Mouse (Mus musculus) liver (tissue): Measurements from ENCODE around the gene Angptl4.

ENCODE experiments used
- DNase-seq: peaks from one replicate; pipeline ENCODE4 v3.0.0-alpha.2; 2020; ENCODE audit warnings: mixed read lengths

Gene Angptl4

DNA sequence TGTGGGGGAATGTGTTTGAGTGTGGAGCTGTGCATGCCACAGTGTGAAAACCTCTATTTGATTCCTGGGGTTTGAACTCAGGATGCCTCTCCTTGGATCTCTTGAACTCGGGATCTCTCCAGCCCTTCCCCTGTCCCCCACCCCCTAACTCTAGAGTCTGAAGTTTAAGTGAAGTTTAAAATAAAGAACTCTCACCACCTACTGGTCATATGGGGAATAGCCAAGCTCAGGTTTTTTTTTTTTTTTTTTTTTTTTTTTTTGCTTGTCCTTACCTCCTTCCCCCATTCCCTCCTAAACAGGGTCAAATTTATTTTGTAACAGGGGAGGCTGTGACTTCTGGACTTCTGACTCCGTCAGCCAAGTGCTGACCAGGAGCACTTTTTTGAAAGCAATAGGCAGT is 20.6 kb upstream of the Angptl4 start:
- no peak for DNase-seq

DNA sequence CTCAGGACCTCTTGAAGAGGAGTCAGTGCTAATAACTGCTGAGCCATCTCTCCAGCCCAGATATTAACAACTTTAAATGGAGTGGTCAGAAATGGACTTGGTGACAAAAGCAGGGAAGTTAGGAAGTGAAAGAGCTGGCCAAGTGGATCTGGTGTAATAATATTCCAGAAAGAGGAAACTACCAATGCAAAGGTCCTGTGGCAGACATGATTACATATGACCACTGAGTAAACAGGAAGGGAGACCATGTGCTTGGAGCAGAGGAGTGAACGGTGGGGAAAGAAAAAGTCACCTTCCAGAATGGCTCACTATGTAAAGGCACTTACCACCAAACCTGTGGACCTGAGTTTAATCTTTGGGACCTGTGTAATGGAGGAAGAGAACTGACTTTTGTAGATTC is 17.6 kb upstream of the Angptl4 start:
- no peak for DNase-seq

DNA sequence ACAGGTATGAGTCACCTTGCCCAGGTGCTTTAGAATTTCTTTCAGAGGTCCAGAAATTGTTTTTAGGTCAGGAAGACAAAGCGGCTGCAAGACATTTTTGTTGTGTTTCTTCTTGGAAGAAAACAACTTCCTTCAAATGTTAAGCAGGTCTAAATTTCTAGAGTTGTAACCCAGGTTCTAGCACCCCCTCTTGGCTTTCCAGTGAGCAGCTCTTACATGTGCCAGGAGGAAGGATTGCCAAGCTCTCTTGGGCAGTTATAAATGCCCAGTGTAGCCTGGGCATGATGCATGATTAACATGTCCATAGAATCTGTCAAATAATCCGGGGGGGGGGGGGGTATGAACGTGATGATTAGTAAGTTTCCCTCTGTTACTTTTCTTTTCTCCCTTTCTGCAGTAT is 16.7 kb upstream of the Angptl4 start:
- no peak for DNase-seq

DNA sequence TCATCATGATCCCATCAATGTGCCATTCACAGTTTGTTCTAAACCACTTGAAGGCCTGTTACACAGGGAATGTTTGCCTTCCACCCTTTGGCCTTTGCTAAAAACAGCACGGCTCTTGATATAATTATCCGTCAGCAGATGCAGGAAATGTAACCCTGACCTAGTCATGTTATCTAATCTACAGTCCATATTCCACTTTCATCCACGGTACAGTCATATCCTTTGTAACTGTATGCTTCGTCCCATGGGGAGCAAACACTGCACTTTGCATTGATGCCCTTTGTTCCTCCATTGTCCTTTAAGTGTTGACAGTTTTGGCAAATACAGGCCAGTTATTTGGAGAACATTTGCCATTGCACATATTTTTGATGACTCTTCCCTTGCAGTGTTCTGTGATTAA is 7.1 kb upstream of the Angptl4 start:
- no peak for DNase-seq

DNA sequence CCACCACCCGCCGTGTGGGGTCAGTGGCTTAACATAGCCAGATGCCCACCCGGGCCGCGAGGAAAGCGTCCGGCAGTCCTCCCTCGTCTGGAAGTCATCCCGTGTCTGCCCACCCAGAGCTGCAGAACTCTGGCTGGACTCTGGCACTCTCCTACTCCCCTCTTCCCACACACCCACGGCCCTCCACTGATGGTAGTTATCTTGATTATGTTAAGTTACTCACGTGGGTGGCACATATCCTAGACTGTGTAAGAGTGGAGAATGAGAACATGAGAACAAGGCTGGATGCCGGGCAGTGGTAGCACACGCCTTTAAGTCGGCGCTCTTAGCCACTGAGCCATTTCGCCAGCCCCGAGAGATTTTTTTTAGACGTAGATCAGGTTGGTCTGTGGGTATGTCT is 4.7 kb upstream of the Angptl4 start:
- DNase-seq, result no peak

DNA sequence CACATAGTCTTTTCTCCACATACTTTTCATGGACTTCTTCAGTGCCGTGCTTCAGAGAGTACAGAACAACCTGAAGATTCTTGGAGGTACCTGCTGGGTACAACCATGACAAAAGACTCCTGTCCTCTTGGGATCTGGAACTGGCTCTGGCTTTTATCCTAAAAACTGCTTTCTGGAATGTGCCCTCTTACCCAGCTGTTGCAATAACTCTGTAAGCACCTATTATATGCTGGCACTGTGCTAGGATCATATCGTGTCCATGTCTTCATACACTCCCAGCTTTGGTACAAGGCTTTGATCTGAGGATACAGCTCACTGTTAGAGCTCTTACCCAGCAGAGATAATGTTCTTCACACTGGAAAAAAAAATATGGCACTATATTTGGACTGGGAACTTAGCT is 3.3 kb upstream of the Angptl4 start:
- DNase-seq, result no peak

DNA sequence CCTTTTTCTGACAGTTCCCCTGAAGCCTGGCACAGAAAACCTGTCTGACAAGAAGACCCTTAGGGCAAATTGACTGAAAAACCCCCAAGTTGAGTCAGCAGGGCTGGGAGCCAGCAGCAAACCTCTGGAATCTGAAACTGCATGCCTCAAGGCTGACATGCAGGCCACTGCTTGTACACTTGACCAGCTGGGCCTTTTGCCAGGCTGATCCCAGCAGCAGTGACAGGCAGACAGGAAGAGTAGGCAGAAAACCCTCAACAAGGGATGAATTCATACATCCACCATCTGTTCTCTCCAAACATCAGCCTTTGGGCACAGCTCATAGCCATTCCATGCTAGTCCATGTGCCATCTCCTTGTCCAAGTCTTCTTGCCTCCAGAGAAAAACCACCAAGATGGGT is 1.8 kb upstream of the Angptl4 start:
- DNase-seq, result no peak

DNA sequence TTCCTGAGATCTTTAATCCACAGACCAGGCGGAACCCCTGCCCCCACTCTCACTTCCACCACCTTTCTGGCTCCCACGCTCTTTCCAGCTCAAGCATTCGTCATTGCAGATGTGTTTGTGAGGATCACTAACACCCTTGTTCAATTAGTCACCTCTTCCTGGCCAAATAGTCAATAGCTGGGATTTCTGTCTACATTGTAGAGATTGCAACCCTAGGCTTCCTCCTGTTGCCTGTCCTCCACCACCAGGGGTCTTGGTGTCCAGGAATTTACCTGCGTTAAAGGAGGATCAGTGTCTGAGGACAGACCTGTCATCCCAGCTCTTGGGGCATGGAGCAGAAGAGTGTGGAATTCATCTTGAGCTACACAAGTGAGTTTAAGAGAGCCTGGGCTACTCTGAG is 437 bp upstream of the Angptl4 start:
- no peak for DNase-seq

DNA sequence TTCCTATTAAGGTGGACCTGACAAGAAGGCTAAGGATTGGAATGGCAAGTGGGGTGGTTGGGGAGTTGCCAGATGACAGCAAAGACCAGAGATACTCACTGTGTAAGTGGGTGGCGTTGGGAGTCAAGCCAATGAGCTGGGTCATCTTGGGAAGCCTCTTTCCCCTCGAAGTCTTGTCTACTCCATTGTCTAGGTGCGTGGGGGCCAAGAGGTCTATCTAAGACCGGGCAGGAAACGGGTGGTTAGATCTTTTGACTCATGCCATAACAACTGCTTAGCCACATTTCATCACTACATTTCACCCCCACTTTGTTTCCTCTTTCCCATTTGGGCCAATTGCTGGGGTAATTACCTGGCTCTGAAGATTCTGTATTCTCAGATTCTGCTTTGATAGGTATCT is 1.2 kb downstream of the Angptl4 start:
- no peak for DNase-seq

DNA sequence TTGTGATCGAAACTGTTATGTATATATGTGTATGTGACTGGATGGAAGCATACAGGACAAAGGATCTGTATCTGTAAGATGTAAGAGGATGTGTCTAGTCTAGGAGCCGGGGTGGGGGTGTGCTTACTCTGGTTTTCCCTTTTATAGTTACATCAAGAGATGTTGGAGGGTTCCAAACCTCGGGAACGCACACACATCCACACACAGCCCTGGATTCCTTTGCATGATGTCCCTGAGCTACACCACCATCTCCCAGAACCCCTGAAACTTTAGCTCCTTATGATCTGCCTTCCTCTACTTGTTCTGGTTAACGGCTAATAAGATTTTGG is 1.7 kb downstream of the Angptl4 start:
- DNase-seq, result no peak

DNA sequence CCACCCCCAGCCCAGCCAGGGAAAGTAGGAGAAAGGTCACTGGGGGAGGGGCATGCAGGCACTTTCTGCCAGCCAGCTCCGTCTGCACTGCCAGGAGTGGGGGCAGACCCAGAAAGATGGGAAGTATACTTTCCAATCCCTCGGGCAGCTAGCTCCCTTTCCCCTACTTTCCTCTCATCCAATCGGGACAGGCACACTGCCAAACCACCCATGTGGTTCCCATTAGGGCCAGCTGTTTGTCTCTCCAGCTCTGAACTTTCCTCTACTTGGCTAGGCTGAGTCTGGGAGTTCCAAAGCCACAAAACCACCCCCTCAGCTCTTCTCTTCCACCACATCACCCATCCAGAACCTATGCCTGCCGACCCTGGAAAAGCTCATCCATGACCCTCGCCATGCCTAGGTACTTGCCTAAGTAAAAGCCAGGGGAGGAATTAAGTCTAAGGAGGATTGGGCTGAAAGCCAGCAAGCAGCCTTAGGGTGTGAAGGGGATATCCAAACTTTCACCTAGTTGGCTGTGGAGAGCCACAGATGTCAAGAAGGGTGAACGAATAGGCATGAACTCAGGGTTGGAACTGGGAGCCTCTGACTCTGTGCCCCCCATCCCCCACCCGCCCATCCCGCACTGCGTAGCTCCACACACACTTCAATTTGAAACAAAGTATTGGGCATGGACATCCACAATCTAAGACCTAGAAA is 2.2 kb downstream of the Angptl4 start:
- peak; percentile 57 for DNase-seq

DNA sequence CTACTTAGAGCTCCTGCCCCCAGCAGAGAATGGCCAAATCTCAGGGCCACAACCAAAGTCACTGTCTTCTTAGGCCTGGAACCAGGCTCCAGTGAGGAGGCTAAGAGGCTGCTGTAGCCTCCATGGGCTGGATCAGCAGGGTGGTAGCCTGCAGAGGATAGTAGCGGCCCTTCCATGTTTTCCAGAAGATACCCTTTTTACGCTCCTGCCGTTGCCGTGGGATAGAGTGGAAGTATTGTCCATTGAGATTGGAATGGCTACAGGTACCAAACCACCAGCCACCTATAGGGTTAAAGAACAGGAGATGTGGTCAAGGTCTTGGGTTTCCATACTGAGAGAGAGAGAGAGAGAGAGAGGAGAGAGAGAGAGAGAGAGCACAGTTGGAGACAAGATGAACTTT is 6.3 kb downstream of the Angptl4 start:
- no peak for DNase-seq

DNA sequence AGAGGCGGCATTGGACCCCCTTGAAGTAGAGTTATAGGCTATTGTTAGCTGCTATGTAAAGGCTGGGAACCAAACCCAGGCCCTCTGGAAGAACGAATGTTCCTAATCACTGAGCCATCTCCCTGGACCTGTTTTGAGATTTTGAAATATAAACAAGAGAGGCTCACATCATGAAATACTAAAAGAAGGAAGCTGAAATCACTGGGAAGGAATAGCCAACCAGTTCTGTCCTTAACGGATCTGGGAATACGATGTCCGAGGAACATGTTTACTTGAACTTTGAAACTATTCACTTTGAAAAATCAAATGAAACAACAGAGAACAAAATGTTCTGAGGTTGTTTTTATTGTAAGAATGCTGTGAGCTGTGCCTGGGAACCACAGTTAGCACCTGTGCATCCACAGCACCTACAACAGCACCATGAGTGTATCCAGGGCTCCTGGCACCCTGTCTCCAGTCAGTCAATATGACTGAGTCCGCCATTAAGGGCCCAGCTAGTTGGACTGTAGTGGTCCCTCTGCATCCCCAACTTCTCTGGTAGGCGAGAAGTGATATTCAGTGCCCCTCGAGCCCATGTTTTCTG is 7.0 kb downstream of the Angptl4 start:
- DNase-seq, result no peak

DNA sequence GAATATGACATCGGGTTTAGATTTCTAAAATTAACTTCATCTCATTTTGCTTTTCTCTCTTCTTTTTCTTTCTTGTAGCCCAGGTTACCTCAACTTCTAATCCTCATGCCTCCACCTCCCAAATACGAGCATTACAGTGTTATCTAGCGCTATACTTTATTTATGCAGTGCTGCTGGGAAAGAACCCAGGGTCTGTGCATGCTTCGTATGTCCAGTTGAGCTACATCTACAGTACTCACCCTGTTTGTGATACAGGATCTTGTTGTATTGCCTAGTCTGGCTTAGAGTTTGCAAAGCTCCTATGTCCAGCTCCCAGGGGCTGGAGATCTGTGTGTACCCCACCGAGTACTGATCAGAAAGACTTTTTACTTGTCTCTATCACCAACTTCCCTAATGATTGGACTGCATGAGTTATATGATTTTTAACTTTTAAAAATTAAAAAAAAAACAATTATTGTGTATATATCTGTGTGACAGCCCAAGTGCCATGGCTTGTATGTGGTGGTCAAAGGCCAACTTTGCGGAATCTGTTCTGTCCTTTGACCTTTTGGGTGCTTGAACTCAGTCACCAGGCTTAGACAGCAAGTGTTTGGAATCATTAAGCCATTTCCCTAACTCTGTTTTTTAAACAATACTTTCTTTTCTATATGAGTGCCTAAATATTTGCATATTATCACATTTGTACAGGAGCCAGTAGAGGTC is 7.6 kb downstream of the Angptl4 start:
- no peak for DNase-seq

DNA sequence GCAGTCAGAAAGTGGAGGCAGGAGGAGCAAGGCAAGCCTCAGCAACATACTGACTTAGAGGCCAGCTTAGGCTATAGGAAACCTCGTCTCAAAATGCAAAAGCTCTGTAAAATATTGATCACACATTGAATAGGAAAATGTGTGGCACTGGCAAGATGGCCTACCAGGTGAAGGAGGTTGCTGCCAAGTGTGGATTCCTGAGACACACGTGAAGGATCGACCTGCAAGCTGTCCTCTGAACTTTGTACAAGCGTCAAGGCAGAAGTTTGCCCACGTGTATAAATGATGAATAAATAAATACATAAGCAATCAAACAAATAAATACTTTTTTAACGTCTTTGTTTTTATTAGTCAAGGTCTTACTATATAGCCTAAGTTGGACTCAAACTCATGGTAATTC is 8.2 kb downstream of the Angptl4 start:
- DNase-seq, result no peak

DNA sequence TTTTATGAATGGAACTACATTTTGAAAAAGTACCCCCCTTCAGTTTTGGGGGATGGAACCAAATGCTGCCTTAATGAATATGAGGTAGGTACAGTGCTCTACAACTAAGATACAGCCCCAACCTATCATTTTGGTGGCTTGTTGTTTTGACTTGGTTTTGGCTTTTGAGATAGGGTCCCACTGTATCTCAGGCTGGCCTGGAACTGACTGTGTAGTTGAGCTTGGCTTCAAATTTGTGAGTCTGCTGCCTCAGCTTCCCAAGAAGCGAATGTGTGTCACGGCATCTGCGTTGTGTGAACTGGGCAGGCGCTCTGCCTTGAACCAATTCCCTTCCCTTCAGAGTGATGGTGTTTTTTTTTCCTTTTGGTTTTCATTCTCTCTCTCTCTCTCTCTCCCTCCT is 10.0 kb downstream of the Angptl4 start:
- DNase-seq, result no peak

DNA sequence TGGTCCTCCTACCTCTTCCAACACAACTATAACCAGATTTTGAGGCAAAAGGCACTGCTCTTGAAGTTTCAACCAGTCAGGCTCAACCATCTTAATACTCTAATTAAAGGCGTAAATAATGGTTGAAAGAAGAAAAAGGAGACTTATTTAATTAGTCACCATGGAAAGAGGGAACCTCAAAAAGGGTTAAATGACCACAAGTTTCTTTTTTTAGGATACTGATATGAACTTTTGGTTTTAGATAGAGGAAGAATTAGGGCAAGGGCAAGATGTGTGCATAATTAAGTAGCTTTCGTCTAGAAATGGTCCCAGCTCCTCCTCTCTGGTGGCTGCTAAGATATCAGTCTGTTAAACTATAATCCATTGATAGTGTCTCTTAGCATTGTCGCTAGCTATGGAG is 15.2 kb downstream of the Angptl4 start:
- DNase-seq, result no peak

DNA sequence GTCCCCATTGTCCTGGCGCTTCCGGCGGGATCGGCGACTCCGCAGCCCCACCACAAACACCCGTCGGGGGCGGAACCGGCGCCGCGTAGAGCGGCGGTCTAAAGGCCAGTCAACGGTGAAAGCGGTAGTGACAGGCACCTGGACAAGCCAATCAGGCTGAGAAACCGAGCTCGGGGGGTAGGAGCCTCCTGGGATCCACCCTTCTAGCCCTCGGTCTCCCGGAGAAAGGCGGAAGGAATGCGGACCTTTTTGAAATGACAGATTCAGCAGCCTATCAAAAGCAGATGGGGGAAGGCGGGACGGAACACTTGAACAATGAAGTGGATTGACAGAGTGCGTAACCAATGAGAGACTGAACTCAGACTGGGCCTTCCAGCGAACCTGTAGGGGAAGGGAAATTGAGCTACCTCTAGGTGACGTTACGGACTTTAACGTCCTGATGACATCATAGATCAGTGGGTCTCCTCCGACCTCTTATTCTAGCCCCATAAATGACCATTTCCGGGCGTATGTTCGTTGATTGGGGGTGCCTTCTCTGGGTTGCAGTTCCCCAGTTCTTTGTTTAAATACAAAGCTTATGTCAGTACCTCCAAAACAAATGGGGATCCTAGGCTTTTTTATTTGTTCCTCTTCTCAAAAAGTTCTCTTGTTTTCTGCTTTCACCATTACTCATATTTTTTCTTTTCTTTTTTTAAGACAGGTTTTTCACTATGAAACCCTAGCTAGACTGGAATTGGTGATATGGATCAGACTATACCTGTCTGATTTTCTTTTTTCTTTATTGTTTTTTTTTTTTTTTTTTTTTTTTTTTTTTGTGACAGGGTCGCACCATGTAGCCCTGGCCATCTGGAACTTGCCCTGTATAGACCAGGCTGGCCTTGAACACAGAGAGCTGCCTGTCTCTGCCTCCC is 21.1 kb downstream of the Angptl4 start, which contains the start of gene Rab11b:
Gene Rab11b, minus strand, starts transcription at position 276 of the 911 bp plus-strand sequence.
- peak; percentile 99 for DNase-seq

DNA sequence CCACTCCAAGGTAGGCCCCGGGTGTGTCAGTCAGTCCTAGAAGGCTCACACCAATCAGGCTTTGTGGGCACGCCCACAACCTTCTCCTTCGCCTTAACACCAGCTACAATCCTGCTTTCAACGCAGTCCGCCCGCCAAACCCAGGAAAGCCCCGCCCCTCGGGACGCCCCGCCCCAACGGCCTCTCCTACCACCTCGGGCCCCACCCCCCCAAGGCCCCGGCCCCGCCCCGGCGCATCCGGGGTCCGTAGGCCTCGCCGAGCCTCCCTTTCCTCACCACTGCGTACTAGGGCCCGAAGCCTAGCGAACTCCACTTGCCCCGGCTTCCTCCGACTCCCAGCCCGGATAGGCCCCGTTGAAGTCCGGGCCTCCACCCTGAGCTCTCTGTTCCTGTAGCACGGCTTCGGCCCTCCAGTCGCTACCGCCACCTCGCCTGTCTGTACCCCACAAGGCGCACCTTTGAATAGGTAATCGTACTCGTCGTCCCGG is 21.8 kb downstream of the Angptl4 start:
- DNase-seq, result peak; percentile 100

DNA sequence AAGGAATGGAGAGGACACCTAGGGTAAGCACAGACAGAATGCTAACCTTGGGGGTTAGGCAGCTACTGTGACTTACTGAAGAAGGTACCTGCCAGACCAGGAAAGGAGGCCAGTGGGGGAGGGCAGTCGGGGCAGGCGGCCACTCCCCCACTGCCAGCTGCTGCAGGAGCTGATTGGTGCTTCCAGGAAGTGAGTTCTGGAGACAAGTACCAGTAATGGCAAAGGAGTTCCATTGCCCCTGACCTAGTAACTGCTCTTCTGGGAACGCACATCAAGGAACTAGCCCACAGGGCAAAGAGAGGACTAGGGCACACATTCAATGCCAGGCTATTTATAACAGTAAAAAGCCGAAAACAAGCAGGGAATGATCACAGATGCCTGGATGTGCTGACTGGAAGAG is 24.4 kb downstream of the Angptl4 start:
- DNase-seq, result peak; percentile 38

DNA sequence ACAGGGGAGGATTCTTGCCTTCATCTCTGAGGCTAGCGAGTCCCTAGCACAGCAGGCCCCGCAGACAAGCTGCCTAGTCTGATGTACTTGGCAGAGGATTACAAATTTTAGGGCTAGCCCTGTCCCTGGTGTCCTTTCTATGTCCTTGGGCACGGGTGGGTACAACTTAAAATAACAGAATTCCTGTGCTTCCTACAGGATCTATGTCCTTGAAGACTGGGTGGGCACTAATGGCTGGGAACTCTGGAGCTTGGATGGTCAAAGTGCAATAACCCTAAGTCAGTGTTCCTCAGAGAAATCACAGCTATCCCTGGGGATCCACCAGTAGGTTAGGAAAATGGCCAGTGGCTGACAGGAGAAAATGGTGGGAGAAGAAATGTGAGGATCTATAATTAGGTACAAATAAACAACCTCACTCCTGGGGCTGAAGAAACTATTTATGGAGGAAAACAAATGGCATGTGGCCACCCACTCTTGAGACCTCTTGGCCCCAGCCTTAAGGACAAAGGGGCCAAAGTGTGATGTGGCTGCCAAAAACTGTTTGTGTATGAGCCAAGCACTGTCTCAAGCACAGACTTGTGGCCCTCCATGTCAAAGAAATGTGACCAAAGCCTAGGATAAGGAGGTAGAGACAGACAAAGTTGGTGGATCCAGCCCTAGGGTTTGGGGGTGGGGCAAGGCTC is 25.4 kb downstream of the Angptl4 start:
- no peak for DNase-seq

DNA sequence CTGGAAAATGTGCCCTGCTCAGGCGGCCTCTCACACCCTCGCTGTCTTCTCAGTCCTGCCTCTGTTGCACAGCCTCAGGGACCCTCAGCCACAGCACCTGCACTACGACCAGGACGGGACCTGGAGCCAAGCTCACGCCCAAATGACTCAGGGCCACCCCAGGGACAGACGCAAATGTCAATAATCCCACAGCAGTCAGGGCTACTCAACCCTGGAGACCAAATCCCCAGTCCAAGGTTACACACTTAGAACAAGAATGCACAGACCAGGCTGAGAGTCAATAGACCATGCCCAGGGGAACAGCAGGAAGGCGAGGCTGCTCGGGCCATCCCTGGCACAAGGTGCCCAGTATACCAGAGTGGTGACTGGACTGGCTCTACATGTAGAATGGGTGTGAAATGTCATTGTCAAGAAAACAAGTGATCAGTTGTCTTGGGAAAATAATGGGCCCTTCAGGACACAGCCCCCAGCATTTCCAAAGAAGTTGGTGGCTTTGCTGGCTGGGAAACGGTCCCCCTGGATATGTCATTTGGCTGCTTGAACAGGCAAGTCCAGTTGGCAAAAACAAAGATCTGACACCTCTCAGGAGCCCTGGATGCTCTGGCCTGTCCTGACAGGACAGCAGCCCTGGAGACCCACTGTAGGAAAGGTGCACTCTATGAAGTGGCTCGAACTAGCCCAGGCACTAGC is 26.1 kb downstream of the Angptl4 start:
- DNase-seq, result no peak
